Mouse (Mus musculus) T-helper 17 cell (primary cell): ENCODE results near the gene Tmppe.

Experiments used
- in situ Hi-C, 2 experiments: fragments of 300-600 bp; cut with MboI, MseI; formaldehyde crosslinking; loops; 1 replicate in 1 of 2; 2 replicates in 1 of 2; pipeline ENCODE4 v1.15.1; 2025; ENCODE audit warnings: high pct_unique_total_duplicates in 2 of 2

Tmppe gene

DNA sequence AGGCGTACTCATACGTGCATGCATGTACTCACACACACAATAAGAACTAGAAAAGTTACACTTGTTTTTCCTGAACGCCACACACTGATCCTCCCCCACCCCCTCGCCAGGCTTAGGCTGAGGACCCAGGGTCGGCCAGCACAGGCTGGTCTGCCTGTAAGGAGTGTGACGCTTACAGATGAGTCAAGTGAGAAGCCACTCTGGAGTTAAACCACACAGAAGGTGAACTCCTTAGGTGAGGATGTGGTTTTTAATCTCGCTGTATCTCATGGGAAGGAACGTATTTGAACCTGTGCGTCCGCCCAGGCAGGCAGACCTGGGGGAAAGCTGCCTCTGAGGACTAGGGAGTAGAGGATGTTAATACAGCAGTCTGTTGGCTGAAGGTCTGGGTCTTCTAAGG lies 39.6 kb downstream of the Tmppe start:
- in situ Hi-C loops, result no loop called here

GRCm38 (mm10) chr9:114442225-114442624 lies 41.3 kb downstream of the Tmppe start:
- in situ Hi-C loops, result no loop called here

DNA sequence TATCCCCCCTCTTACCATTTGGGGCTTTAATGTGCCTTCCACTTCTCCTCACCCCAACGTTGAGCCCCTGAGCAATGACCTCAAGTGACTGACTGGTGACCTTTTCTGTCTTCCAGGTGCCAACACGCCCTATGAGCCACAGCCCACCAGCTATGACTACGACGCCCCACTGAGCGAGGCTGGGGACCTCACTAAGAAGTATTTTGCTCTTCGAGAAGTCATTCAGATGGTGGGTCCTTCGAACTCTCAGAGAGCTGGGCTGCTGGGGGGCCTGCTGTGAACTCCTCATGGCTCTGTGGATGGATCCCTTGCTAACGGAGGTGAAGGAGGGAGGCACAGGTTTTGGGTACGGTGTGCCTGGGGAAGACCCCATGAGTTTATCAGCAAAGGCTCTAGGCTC lies 42.0 kb downstream of the Tmppe start:
- in situ Hi-C loops, result no loop called here

DNA sequence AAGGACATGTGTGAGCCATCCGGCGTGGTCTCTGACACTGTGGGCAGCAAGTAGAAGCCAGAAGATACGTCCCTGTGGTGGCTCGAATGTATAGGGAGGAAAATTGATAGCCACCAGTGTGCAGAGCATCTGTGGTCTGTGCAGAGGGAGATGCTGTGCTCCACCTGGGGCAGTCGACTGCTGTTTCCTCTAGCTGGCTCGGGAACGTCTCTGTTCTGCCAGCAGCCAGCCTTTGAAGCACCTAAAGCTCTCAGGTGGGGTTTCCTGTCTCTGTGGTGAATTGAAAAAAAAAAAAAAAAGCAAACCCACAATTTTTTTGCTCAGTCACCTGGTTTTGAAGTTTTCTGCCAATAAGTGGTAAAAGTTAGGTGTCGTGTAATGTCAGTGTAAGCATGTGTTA lies 42.4 kb downstream of the Tmppe start:
- in situ Hi-C loops, result no loop called here

- in situ Hi-C loops, result no loop called here
These were observed 46.0 kb downstream of the Tmppe start for GRCm38 (mm10) chr9:114446887-114447286.

DNA sequence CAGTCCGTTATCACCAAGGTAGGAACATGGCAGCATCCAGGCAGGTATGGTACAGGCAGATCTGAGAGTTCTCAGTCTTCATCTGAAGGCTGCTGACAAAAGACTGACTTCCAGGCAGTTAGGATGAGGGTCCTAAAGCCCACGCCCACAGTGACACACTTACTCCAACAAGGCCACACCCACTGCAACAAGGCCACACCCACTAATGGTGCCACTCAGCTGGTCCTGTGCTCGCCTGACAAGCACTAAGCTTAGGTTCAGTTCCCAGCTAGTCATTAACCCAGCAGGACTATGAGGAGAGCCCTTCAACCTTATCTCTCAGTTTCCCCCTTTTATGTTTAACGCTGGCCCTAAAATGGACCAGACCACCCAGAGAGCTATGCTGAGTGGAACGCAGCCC lies 47.8 kb downstream of the Tmppe start:
- in situ Hi-C loops, result no loop called here

GRCm38 (mm10) chr9:114449120-114449754 lies 48.3 kb downstream of the Tmppe start:
- in situ Hi-C loops, result no loop called here

GRCm38 (mm10) chr9:114451615-114452014 lies 50.7 kb downstream of the Tmppe start:
- in situ Hi-C loops, result loop anchor here in 1 of 2 experiments (5.0 kb wide), 1 partner anchor 41 kb away; no protein-coding TSS in a partner anchor

GRCm38 (mm10) chr9:114452418-114452817 lies 51.5 kb downstream of the Tmppe start:
- in situ Hi-C loops, result loop anchor here in 1 of 2 experiments (5.0 kb wide), 1 partner anchor 40 kb away; no protein-coding TSS in a partner anchor

DNA sequence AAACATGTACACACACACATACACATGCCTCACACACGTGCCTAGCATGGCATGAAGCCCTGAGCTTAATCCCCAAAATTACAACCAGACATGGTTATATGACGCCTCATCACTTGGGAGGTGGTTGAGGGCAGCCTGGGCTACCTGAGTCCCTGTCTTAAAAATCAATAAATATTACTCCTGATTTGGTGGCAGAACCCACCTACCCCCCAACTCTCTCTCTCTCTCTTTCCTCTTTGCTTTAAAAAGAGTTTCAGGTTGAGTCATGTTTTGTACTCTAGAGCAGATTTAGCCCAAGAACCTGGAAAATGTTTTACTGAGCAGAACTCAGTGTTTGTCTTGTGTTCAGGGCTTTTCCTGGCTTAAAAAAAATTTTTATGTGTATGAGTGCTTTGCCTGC lies 54.5 kb downstream of the Tmppe start:
- in situ Hi-C loops, result no loop called here
